Mouse (Mus musculus) brain, embryonic 14.5 days (tissue): ENCODE data around the gene Larp1.

Experiments
- CTCF ChIP-seq: fragments of 200-500 bp; IDR thresholded peaks from 2 replicates; pipeline ENCODE4 v1.5.1; 2012; ENCODE audit warnings: inconsistent platforms, mild to moderate bottlenecking, moderate library complexity, borderline replicate concordance; ENCODE audit not compliant: insufficient read depth, insufficient read length; ENCODE audit errors: extremely low read depth
- POLR2A ChIP-seq: fragments of 200-500 bp; IDR thresholded peaks from 2 replicates; pipeline ENCODE4 v1.6.1; 2012; ENCODE audit warnings: mild to moderate bottlenecking, inconsistent platforms, borderline replicate concordance; ENCODE audit not compliant: poor library complexity, insufficient read depth, insufficient read length, severe bottlenecking; ENCODE audit errors: extremely low read depth

- no peak for TF ChIP-seq POLR2A
- TF ChIP-seq CTCF = no peak
Observed at GRCm38 (mm10) chr11:58018287-58018686, 9.4 kb downstream of the Larp1 start.
